Mouse (Mus musculus) spleen, adult 10 weeks (tissue): ENCODE results near the gene Gm17469. TPM values are rescaled to one million over a fixed set of nuclear protein-coding genes. Genes with fewer than 3 reads are reported as not detected.

Source experiments
- polyA plus RNA-seq: library from polyadenylated mRNA; stranded (reverse); fragments of 350-450 nt; fragmentation: Illumina TruSeq; extraction: RNeasy Lipid Tissue Mini Kit (QIAGEN cat#74804); gene quantifications from one replicate; pipeline ENCODE4 v1.2.3, GENCODE M21; 2015; ENCODE audit warnings: low replicate concordance; ENCODE audit not compliant: insufficient read depth

Gm17469 gene
- not detected for polyA plus RNA-seq

DNA sequence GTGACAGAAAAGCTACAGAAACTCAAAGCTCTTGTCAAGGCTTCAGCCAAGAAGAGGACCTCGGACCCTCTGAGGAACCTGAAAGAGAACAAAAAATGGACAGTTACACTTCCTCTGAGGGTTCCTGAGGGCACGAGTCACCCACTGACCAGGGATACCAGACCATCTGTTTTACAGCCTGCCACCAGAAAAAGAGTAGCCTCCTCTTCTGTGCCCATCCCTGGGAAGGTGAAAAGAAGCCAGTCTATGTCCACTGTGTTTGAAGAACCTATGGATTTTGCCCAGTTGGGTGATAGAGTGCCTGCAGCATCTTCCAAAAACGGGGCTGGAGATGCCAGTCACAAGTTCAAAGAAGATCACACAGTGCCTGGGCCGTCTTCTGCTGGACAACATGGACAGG lies at the start of gene Gm17469:
Gm17469 (plus strand) TSS at position 301 of the 400 bp plus-strand sequence.

Other genes starting within 250 kb of the Gm17469 start
- not detected for gene Gm17584, start 129.3 kb upstream of the Gm17469 start, polyA plus RNA-seq